Mouse (Mus musculus) kidney, embryonic 16.5 days (tissue): ENCODE measurements around the gene Ddx50. TPM values are rescaled to one million over a fixed set of nuclear protein-coding genes. Genes with fewer than 3 reads are reported as not detected.
A peak's percentile ranks its signal among the peaks of the same experiment; 100 is the strongest.
"Not testable (repeated sequence)": the region's sequence is repeated elsewhere in the genome, so short reads cannot be mapped to it uniquely, and the experiment has no call there.

Experiments
- ATAC-seq: fragments of 200-750 bp; cut with Nextera tagmentation; 2 replicates; pipeline ENCODE4 v1.8.0; 2017; ENCODE audit warnings: moderate TSS enrichment; ENCODE audit not compliant: low FRiP score, low TSS enrichment
- H3K27ac ChIP-seq: fragments of 300-500 bp; sonication (generic); 2 replicates; pipeline ENCODE4 v1.5.1; 2014; ENCODE audit warnings: low read length
- H3K27me3 ChIP-seq: fragments of 300-500 bp; sonication (generic); 2 replicates; pipeline ENCODE4 v1.6.1; 2014; ENCODE audit warnings: low read length, control low read depth, mixed read lengths; ENCODE audit not compliant: insufficient read depth
- H3K36me3 ChIP-seq: fragments of 300-500 bp; sonication (generic); 2 replicates; pipeline ENCODE4 v1.6.1; 2014; ENCODE audit warnings: low read length, control low read depth, mixed read lengths; ENCODE audit not compliant: insufficient read depth
- H3K4me1 ChIP-seq: fragments of 300-500 bp; sonication (generic); 2 replicates; pipeline ENCODE4 v1.6.1; 2014; ENCODE audit warnings: low read length, control low read depth, mixed read lengths; ENCODE audit not compliant: insufficient read depth
- H3K4me2 ChIP-seq: fragments of 300-500 bp; sonication (generic); replicated peaks from 2 replicates; pipeline ENCODE4 v1.6.1; 2014; ENCODE audit warnings: low read depth, low read length
- H3K4me3 ChIP-seq: fragments of 300-500 bp; sonication (generic); 2 replicates; pipeline ENCODE4 v1.5.1; 2014; ENCODE audit warnings: mild to moderate bottlenecking, low read length
- H3K9ac ChIP-seq: fragments of 300-500 bp; sonication (generic); replicated peaks from 2 replicates; pipeline ENCODE4 v1.6.1; 2014; ENCODE audit warnings: low read length
- H3K9me3 ChIP-seq: fragments of 300-500 bp; sonication (generic); 2 replicates; pipeline ENCODE4 v1.6.1; 2016; ENCODE audit warnings: low read length, control low read depth
- WGBS: fragments of 180-500 bp; shearing (Covaris S2); extraction: QIAGEN DNeasy Blood & Tissue Kit; methylation state at CpG from one replicate; pipeline ENCODE4 v1.1.7; 2014; 5-methylcytosine and 5-hydroxymethylcytosine counted together
- microRNA-seq: library from miRNA; unstranded; fragments of <30 nt; microRNA quantifications from one replicate; pipeline ENCODE4, GENCODE M21; 2016
- polyA plus RNA-seq: library from polyadenylated mRNA; unstranded; fragments of >200 nt; fragmentation: Nextera tagmentation; extraction: Ambion mirVana; gene quantifications from 2 replicates; pipeline ENCODE4 v1.2.1, GENCODE M21; 2015

The Ddx50 gene
- polyA plus RNA-seq, 1 experiment from 2014 or later = 116 TPM

DNA sequence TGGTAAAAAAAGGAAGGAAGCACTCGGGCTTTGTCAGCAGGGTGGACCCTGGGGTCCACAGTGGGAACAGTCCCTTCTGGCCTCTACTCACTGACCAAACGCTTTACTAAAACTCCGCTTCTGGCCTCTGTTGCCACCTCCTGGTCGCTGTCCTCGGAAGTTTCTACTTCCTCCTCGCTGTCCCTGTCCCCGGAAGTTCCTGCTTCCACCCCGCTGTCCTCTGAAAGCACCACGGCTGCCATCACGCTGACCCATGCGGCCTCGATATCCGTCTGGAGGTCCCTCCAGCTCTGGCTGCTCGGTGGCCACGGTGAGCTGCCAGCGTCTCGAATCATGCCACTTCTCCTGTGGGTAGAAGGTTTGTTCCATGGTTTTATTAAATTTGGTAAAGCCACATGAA, 68.8 kb downstream of the Ddx50 start:
- no peaks in the 10 kb centered on the region for H3K9me3 ChIP-seq
- no peak overlapping the region for H3K9ac ChIP-seq
- no peak overlapping the region for H3K4me3 ChIP-seq
- H3K36me3 ChIP-seq = peaks cover 58% of the 10 kb centered on the region
- no peak overlapping the region for H3K4me2 ChIP-seq
- WGBS = 86% methylated on average over 17 of the region's 17 CpGs
- no peak overlapping the region for H3K27ac ChIP-seq
- ATAC-seq = no peak
- H3K4me1 ChIP-seq = peaks cover 4% of the 10 kb centered on the region
- no peaks in the 10 kb centered on the region for H3K27me3 ChIP-seq

DNA sequence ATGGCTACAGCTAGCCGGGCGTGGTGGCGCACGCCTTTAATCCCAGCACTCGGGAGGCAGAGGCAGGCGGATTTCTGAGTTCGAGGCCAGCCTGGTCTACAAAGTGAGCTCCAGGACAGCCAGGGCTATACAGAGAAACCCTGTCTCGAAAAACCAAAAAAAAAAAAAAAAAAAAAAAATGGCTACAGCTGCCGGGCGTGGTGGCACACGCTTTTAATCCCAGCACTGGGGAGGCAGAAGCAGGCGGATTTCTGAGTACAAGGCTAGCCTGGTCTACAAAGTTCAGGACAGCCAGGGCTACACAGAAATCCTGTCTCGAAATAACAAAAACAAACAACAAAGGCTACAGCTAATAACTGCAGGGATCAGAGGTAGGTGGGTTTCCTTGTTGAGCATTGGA, 71.9 kb downstream of the Ddx50 start:
- not testable (repeated sequence) for H3K9me3 ChIP-seq, ATAC-seq, H3K27me3 ChIP-seq, H3K9ac ChIP-seq, H3K27ac ChIP-seq, H3K4me3 ChIP-seq, H3K4me2 ChIP-seq
- Histone ChIP-seq H3K36me3 (peaks cover 37% of the 10 kb centered on the region), H3K4me1 (peaks cover 13% of the 10 kb centered on the region)
- whole genome bisulfite sequencing = 94% methylated on average over 11 of the region's 13 CpGs

DNA sequence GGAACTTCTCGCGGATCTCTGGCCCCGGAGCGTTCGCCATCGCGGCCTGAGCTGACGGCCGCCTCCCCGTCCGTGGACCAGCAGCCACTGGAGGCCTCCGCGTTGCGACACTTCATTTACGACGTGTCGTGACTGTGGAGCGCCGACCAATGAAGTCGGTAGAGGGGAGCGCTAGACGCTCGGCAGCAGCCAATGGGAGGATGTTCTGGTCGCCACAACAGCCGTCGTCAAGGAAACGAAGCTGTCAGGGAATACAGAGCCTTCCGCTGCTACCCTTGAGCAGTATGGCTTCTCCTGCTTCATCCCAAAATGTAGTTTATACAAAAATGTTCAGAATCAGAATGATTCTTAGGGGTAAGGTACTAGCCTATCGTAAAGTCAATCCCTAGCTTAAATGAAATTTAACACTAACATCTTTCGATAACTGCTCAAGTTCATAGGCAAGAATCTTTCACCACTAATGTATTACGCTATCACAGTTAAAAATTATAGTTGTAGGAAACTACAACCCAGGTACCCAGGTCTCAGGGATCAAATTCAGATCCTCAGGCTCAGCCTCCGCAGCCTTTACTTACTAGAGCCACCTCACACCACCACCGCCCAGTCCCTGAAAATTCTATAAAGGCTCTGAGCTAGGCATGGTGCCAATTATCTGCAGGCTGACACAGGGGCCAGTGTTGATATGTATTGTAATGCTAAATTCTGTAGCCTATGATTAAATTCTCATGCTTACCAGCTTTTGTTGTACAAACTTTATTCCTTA, 72.5 kb downstream of the Ddx50 start, which contains the start of gene Kif1bp:
Gene Kif1bp, minus strand, starts transcription at position 120 of the 763 bp plus-strand sequence.
- Histone ChIP-seq H3K4me3 (peak within 1 kb of the TSS; percentile 96), H3K4me1 (peaks cover 13% of the 10 kb centered on the region), H3K9ac (peak within 1 kb of the TSS; percentile 87), H3K27ac (no peak within 1 kb of the TSS), H3K36me3 (peaks cover 34% of the 10 kb centered on the region), H3K9me3 (no peaks in the 10 kb centered on the region), H3K4me2 (peak within 1 kb of the TSS; percentile 94), H3K27me3 (no peaks in the 10 kb centered on the region)
- ATAC-seq = peak; percentile 100
- 5% methylated on average over 33 of the region's 33 CpGs for WGBS

DNA sequence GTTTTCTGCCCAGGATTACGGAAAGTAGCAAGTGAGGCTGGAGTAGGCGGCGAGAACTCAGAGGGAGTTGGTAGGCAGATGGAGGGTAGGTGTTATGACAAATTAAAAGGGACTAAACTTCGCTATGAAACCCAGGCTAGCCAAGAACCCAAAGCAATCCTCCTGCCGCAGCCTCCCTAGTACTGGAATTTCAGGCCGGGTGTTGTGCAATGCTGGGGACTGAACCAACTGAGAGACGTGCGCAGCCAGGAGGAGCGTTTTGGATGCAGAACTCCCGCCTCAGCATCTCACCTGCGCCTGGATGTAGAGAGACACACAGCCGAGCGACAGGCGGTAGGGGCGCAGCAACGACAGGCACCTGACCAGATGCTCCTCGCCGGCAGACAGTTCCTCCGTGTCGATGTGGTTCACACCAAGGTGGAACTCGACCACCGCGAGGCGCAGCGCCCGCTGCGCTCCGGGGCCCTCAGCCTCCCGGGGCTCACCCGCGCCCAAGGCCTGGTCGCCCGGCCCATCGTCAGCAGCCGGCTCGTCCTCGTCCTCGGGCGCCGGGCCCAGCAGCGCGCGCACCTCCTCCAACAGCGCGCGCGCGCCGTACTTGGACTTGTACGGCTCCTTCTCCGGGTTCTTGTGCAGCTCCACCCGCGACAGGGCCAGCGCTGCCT, 73.2 kb downstream of the Ddx50 start:
- Histone ChIP-seq H3K4me3 (peak overlapping the region; percentile 96), H3K27ac (no peak overlapping the region), H3K27me3 (no peaks in the 10 kb centered on the region), H3K4me2 (peak overlapping the region; percentile 94), H3K9me3 (no peaks in the 10 kb centered on the region), H3K9ac (peak overlapping the region; percentile 87), H3K36me3 (peaks cover 33% of the 10 kb centered on the region), H3K4me1 (peaks cover 13% of the 10 kb centered on the region)
- 1% methylated on average over 53 of the region's 54 CpGs for WGBS
- peak; percentile 80 for ATAC-seq

DNA sequence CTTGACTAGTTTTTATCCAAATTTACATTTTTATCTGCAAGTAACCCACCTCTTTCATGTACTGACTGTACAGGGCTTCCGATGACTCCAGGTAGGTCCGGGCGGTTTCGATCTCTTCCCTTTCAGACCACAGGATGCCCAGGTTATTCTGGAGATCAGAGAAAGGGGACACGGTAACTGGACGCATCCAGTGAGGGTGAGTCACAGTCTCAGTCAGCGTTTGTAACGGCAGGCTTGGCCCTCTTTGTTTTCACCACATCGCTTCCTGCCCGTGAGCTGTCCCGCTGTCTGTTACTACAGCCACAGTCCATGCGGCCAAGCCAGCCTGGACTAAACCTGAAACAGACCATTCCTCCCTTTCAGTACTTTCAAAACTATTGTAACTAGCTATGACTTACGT, 76.0 kb downstream of the Ddx50 start:
- no peaks in the 10 kb centered on the region for H3K9me3 ChIP-seq
- ATAC-seq = no peak
- peaks cover 13% of the 10 kb centered on the region for H3K4me1 ChIP-seq
- H3K27ac ChIP-seq = no peak overlapping the region
- H3K9ac ChIP-seq = no peak overlapping the region
- peaks cover 29% of the 10 kb centered on the region for H3K36me3 ChIP-seq
- no peak overlapping the region for H3K4me3 ChIP-seq
- H3K27me3 ChIP-seq = no peaks in the 10 kb centered on the region
- H3K4me2 ChIP-seq = no peak overlapping the region
- 91% methylated on average over 13 of the region's 13 CpGs for WGBS

DNA sequence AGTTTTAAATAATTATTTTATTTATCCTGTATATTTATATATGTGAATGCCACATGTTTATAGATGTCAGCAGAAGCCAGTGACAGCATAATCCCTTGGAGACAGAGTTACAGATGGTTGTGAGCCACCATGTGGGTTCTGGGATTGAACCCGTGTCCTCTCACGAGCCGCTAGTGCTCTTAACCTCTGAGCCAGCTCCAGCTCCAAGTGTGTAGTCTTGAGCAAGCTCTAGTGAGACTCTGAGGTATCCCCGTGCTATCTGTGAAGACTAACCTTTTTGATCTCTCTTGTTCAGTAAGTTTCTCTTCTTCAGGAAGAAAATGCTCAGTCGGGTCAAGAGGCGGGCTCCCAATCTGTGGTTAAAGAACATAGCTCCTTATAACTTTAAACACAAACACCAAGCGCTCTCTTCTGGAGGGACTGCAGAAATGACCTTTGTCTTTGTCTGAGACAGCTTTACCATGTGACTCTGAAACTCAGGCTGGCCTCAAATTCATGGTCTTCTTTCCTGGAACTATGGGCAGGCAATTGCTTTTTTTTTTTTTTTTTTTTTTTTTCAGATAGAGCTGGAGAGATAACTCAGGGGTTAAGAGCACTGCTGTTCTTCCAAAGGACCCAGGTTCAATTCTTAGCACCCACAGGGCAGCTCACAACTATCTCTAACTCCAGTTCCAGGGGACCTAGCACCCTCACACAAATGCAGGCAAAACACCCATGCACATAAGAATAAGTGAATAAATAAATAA, 80.7 kb downstream of the Ddx50 start:
- peaks cover 67% of the 10 kb centered on the region for H3K36me3 ChIP-seq
- no peaks in the 10 kb centered on the region for H3K27me3 ChIP-seq
- H3K9me3 ChIP-seq = no peaks in the 10 kb centered on the region
- H3K4me1 ChIP-seq = no peaks in the 10 kb centered on the region
- ATAC-seq = no peak
- no peak overlapping the region for H3K27ac ChIP-seq
- H3K4me3 ChIP-seq = no peak overlapping the region
- H3K9ac ChIP-seq = no peak overlapping the region
- no peak overlapping the region for H3K4me2 ChIP-seq
- 94% methylated on average over 7 of the region's 7 CpGs for WGBS

DNA sequence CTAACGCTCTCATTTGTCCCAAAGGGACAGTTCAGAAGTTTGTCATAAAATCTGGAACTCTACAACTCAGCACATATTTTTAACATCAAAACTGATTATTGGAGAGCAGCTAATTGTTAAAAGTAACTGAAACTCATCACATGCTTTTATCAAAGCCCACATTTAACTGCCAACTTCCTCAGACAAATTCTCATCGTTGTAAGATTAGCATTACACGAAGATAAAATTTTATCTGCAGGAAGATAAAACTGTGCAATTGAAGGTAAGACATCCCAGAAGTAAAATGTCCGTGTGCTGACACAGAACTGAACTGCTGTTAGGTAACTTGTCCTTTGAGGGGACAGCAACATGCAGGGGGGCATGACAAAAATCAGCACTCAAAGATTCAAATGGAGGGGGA, 82.2 kb downstream of the Ddx50 start:
- 89% methylated on average over 4 of the region's 4 CpGs for WGBS
- no peak for ATAC-seq

More for the DNA sequence above, 82.2 kb downstream of the Ddx50 start:
- Histone ChIP-seq H3K4me2 (no peak overlapping the region), H3K27me3 (no peaks in the 10 kb centered on the region), H3K4me1 (no peaks in the 10 kb centered on the region), H3K27ac (no peak overlapping the region), H3K9ac (no peak overlapping the region), H3K4me3 (no peak overlapping the region), H3K9me3 (no peaks in the 10 kb centered on the region), H3K36me3 (peaks cover 70% of the 10 kb centered on the region)

Small RNA genes lying within 50 kb of the gene (microRNA-seq; reads per million reads assigned to microRNA genes)
- not detected for gene Mir7215

Other genes with a start within 250 kb of the Ddx50 start
- gene Hkdc1, start 228.7 kb downstream of the Ddx50 start, polyA plus RNA-seq = 4.0 and 5.1 TPM in 2 replicates
- 0.66 and 0.99 TPM in 2 replicates for gene 4930507D05Rik, start 201.7 kb downstream of the Ddx50 start, polyA plus RNA-seq
- 32.3 and 32.5 TPM in 2 replicates for gene Supv3l1, start 201.5 kb downstream of the Ddx50 start, polyA plus RNA-seq
- 84.6 and 88.6 TPM in 2 replicates for gene Vps26a, start 164.4 kb downstream of the Ddx50 start, polyA plus RNA-seq
- 8.2 and 9.6 TPM in 2 replicates for gene Srgn, start 123.8 kb downstream of the Ddx50 start, polyA plus RNA-seq
- gene Kif1bp, start 72.8 kb downstream of the Ddx50 start, polyA plus RNA-seq = 35.5 and 39.0 TPM in 2 replicates
- gene Ddx21, start 48.9 kb downstream of the Ddx50 start, polyA plus RNA-seq = 20.8 and 23.2 TPM in 2 replicates
- 2.1 and 2.4 TPM in 2 replicates for gene Stox1, start 74.9 kb upstream of the Ddx50 start, polyA plus RNA-seq
- gene Ccar1, start 141.1 kb upstream of the Ddx50 start, polyA plus RNA-seq = 148 and 149 TPM in 2 replicates